Mouse (Mus musculus) E14TG2a.4 (cell line): ENCODE data around the gene Katnal1.

ENCODE experiments used
- H3K27me3 ChIP-seq: 2 replicates; pipeline ENCODE4 v1.6.1; 2014; ENCODE audit warnings: low read length, control low read depth; ENCODE audit not compliant: insufficient read depth
- H3K36me3 ChIP-seq: 2 replicates; pipeline ENCODE4 v1.6.1; 2014; ENCODE audit warnings: low read length, control low read depth; ENCODE audit not compliant: insufficient read depth
- H3K4me1 ChIP-seq: replicated peaks from 2 replicates; pipeline ENCODE4 v1.6.1; 2014; ENCODE audit warnings: low read depth, low read length, control low read depth
- H3K4me3 ChIP-seq: replicated peaks from 2 replicates; pipeline ENCODE4 v1.5.1; 2014; ENCODE audit warnings: mild to moderate bottlenecking, low read length
- H3K9me3 ChIP-seq: 2 replicates; pipeline ENCODE4 v1.6.1; 2014; ENCODE audit warnings: low read length, control low read depth
- CTCF ChIP-seq: conservative IDR thresholded peaks from 2 replicates; pipeline ENCODE4 v1.5.1; 2014; ENCODE audit warnings: low read length
- NANOG ChIP-seq: IDR thresholded peaks from 2 replicates; pipeline ENCODE4 v1.6.1; 2014; ENCODE audit warnings: borderline replicate concordance, low read length, mixed read lengths
- POU5F1 ChIP-seq: IDR thresholded peaks from 2 replicates; pipeline ENCODE4 v1.6.1; 2014; ENCODE audit warnings: low read length, borderline replicate concordance

Gene Katnal1

GRCm38 (mm10) chr5:148968958-148969576 is 39.9 kb upstream of the Katnal1 start:
- Histone ChIP-seq H3K4me1 (peaks cover 33% of the 10 kb centered on the region), H3K4me3 (no peak overlapping the region), H3K9me3 (no peaks in the 10 kb centered on the region), H3K27me3 (0 out of 2 replicates have a peak, but pooled peaks cover 3% of the 10 kb centered on the region), H3K36me3 (no peaks in the 10 kb centered on the region)
- TF ChIP-seq POU5F1 (no peak), NANOG (no peak), CTCF (no peak)

DNA sequence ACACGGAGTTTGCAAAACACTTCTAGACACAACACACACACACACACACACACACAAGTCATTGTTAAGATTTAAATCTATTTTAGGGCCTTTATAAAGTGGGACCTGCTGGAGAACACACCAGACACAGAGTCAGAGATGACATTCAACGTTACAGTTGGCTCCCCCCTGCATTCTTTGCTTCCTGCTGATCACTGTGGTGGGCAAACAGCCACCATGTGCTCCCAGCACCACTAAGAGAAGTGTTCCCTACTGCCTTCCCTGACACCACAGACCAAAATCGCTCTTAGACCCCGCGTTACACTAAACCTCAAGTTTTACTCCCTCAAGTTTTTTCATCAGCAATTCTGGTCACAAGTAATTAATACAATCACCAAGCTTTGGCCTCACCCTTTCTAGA is 39.1 kb upstream of the Katnal1 start:
- H3K4me1 ChIP-seq: peaks cover 34% of the 10 kb centered on the region
- no peaks in the 10 kb centered on the region for H3K36me3 ChIP-seq
- 0 out of 2 replicates have a peak, but pooled peaks cover 3% of the 10 kb centered on the region for H3K27me3 ChIP-seq
- H3K9me3 ChIP-seq: no peaks in the 10 kb centered on the region
- no peak overlapping the region for H3K4me3 ChIP-seq
- TF ChIP-seq NANOG (no peak), CTCF (no peak), POU5F1 (no peak)

DNA sequence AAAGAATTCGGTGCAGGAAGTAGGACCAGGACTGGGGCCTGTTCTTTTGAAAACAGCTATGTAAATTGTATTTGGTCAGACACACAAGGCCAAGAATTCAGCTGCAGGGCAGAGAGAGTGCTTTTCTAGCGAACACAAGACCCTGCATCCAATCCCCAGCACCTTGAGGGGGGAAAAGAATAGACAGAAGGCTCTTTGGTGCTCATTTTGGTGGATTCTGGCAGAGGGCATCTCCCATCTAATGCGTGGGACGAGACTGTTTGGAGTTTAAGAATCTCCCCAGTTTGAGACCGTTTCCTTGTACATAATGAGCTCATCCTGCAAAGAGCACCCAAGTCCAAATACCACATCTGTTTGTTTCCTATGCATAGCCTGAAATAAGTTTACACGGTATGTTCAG is 37.3 kb upstream of the Katnal1 start:
- H3K27me3 ChIP-seq: 0 out of 2 replicates have a peak, but pooled peaks cover 3% of the 10 kb centered on the region
- TF ChIP-seq POU5F1: no peak
- no peak for TF ChIP-seq NANOG
- TF ChIP-seq CTCF: no peak
- H3K4me3 ChIP-seq: no peak overlapping the region
- H3K9me3 ChIP-seq: no peaks in the 10 kb centered on the region
- no peaks in the 10 kb centered on the region for H3K36me3 ChIP-seq
- peaks cover 31% of the 10 kb centered on the region for H3K4me1 ChIP-seq

GRCm38 (mm10) chr5:148965691-148966333 is 36.7 kb upstream of the Katnal1 start:
- Histone ChIP-seq H3K9me3 (no peaks in the 10 kb centered on the region), H3K36me3 (no peaks in the 10 kb centered on the region), H3K4me3 (no peak overlapping the region), H3K4me1 (peaks cover 31% of the 10 kb centered on the region), H3K27me3 (0 out of 2 replicates have a peak, but pooled peaks cover 3% of the 10 kb centered on the region)
- TF ChIP-seq CTCF (no peak), POU5F1 (no peak), NANOG (no peak)

GRCm38 (mm10) chr5:148965089-148965591 is 36.0 kb upstream of the Katnal1 start:
- H3K4me1 ChIP-seq: peaks cover 34% of the 10 kb centered on the region
- H3K4me3 ChIP-seq: no peak overlapping the region
- 0 out of 2 replicates have a peak, but pooled peaks cover 3% of the 10 kb centered on the region for H3K27me3 ChIP-seq
- H3K9me3 ChIP-seq: no peaks in the 10 kb centered on the region
- H3K36me3 ChIP-seq: no peaks in the 10 kb centered on the region
- TF ChIP-seq POU5F1: no peak
- no peak for TF ChIP-seq CTCF
- no peak for TF ChIP-seq NANOG

DNA sequence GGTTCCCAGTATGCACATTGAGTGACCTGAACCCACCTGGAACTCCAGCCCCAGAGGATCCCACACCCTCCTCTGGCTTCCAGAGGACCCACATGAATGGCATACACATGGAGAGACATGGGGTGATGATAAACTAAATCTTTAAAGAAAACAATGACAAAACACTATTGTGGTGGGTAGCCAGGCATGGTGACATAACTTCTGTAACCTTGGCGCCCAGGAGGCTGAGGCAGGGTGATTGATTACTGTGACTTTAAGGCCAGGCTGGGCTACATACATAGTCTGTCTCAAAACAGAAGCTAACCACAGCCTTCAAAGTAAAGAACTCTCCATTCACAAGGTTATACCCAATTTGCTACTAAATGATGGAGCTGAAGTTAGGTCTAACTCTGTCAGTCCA is 35.1 kb upstream of the Katnal1 start:
- no peaks in the 10 kb centered on the region for H3K9me3 ChIP-seq
- H3K4me1 ChIP-seq: peaks cover 33% of the 10 kb centered on the region
- TF ChIP-seq NANOG (no peak), POU5F1 (no peak), CTCF (no peak)
- H3K27me3 ChIP-seq: 0 out of 2 replicates have a peak, but pooled peaks cover 3% of the 10 kb centered on the region
- no peak overlapping the region for H3K4me3 ChIP-seq
- H3K36me3 ChIP-seq: no peaks in the 10 kb centered on the region

DNA sequence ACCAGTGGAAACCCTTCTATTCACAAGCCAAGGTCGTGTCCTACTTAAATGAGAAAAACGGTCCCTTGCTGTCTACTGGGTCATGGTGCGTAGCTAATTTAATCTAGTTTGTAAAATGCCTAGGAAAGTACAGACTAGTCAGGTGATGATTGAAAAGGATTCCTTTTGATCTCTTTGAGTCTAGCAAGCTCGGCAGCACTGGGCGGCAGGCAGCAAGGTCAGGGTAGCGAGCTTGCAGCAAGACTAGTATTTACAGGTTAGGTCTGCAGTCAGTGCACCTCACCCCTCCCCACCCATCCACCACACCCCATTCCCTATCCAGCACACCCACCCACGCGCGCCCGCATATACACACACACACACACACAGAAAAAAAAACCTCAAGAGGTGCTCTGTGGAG is 31.1 kb upstream of the Katnal1 start:
- Histone ChIP-seq H3K4me3 (peak overlapping the region; percentile 74), H3K4me1 (peaks cover 59% of the 10 kb centered on the region), H3K36me3 (no peaks in the 10 kb centered on the region), H3K27me3 (no peaks in the 10 kb centered on the region), H3K9me3 (no peaks in the 10 kb centered on the region)
- TF ChIP-seq NANOG (no peak), POU5F1 (no peak), CTCF (no peak)

DNA sequence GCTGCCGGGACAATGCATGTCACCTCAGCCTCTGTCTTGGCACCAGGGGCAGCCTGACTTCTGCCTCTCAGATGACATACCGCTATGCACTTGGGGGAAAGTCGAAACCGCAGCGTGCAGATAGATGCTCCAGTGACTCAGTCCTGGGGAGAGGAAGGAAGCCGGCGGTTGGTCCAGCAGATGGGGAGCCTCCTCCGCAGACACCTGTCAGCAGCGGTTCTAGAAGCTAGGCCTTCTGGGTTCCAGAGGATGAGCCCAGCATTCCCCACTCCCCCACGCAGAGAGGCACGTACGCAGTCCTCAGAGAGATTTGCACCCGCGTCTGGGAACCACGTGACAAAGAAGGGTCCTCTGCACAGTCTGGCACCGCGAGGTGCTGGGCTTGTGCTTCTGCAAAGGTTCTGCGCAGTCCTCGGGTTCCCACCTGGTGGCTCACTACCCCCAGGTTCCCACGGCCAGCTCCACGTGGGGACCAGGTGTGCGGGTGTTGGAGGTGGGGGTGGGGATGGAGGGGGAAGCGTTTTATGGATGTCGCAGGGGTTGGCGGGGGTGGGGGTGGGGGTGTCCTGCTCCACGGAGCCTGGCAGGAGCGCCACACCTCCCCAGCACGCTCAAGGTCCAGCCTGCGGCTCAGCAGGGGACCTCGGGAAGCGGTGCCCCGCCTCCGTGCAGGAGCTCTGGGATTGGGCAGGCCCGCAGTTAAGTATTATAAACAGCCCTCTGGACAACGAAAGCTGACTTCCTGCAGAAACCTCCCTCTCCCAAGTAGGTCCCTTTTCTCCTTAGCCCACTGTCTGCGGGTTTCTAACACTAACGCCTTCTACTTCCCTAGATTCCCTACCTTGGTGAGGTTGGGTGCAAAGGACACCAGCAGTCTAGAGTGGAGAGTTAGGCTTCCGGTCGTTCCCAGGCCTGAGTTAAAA is 30.2 kb upstream of the Katnal1 start:
- Histone ChIP-seq H3K27me3 (0 out of 2 replicates have a peak, but pooled peaks cover 1% of the 10 kb centered on the region), H3K4me3 (peak overlapping the region; percentile 74), H3K9me3 (no peaks in the 10 kb centered on the region), H3K4me1 (peaks cover 67% of the 10 kb centered on the region), H3K36me3 (no peaks in the 10 kb centered on the region)
- TF ChIP-seq NANOG (no peak), CTCF (no peak), POU5F1 (no peak)
